Comparison of ENCODE assay signal across 13 mouse cellular contexts in the genomic region with DNA sequence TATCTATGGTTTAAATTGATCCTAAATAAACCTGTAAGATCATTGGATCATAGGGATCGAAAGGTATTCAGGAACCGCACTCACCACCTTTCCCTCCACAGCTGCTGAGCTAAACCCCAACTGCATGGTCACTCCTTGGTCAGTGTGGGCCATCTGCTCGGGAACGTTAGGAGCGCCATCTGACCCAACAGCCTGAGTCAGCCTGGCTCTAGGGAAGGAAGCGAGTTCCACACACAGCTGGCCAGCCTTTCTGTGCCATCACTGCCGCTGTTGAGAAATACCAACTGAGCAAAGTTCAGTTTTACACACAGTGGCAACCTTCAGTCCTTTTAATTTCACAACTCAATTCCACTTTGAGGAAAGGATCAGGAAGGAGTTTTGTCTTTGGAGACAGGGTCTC. TPM values are rescaled to one million over a fixed set of nuclear protein-coding genes. Genes with fewer than 3 reads are reported as not detected.
DNase-seq lines count a peak whose midpoint lies in the region; ATAC-seq and TF ChIP-seq lines count a peak whose summit lies in the region.
"Had no signal": no experiment of that assay in that cellular context is flagged by ENCODE, and none has a peak within 500 bp of the region (broad histone marks: within the 10 kb centered on the region; RNA-seq: fewer than 3 reads in every experiment).

No protein-coding gene starts in this region.

- no peaks in the 10 kb centered on the region for H3K36me3 ChIP-seq in liver, postnatal 0 days (replicated peaks; ENCODE audit: insufficient read depth, low read length)
- H3K36me3 ChIP-seq: hindbrain, embryonic 10.5 days had no signal

- ATAC-seq in liver, postnatal 0 days = peak; percentile 88
- ATAC-seq in megakaryocyte-erythroid progenitor cell, adult 5-6 weeks (replicated peaks; ENCODE audit: low FRiP score, low TSS enrichment, poor library complexity, severe bottlenecking) = no peak
- ATAC-seq: midbrain, embryonic 16.5 days had no signal

- H3K9me3 ChIP-seq in liver, postnatal 0 days (ENCODE audit: low read length) = no peaks in the 10 kb centered on the region
- H3K9me3 ChIP-seq: hindbrain, embryonic 10.5 days had no signal

- peak overlapping the region; percentile 57; the same call in 1 of the 2 replicates for H3K27ac ChIP-seq in liver, postnatal 0 days (ENCODE audit: low read depth)
- H3K27ac ChIP-seq: hindbrain, embryonic 10.5 days; stomach, postnatal 0 days had no signal

- no peak for TF ChIP-seq EP300 in liver, postnatal 0 days (IDR thresholded peaks at IDR 0.05; ENCODE audit: low read depth)

- DNase-seq in kidney, postnatal 25 days = peak; percentile 24 to 57
- DNase-seq in kidney, postnatal 10 days = no peak
- peak; percentile 35 to 61 for DNase-seq in adrenal gland, postnatal 36 days
- DNase-seq in liver, postnatal 0 days = peak; percentile 50
- peak; percentile 21 for DNase-seq in skeletal muscle tissue, adult 2 months (ENCODE audit: low read depth, low spot score)
- DNase-seq in spleen, adult 18-20 months = no peak
- DNase-seq: lung, embryonic 14.5 days; right cerebral cortex, postnatal 25 days had no signal

- H3K4me1 ChIP-seq in liver, postnatal 0 days (ENCODE audit: insufficient read depth) = peaks cover 26% of the 10 kb centered on the region
- H3K4me1 ChIP-seq: hindbrain, embryonic 10.5 days had no signal

- 53% methylated on average over 7 of the region's 7 CpGs for WGBS in liver, postnatal 0 days (ENCODE audit: insufficient replicate concordance)

- no peak for TF ChIP-seq CTCF in liver, postnatal 0 days (IDR thresholded peaks at IDR 0.05; ENCODE audit: low read depth)

- no peaks in the 10 kb centered on the region for H3K27me3 ChIP-seq in liver, postnatal 0 days (ENCODE audit: insufficient read depth, low read length)

- no peak overlapping the region for H3K4me3 ChIP-seq in liver, postnatal 0 days (ENCODE audit: low read depth, low read length)
- H3K4me3 ChIP-seq: erythroblast, embryonic 14.5 days; hindbrain, embryonic 10.5 days had no signal

- peak overlapping the region; percentile 40; the same call in 1 of the 2 replicates for H3K4me2 ChIP-seq in liver, postnatal 0 days (ENCODE audit: low read depth, low read length)
- H3K4me2 ChIP-seq: lung, embryonic 14.5 days had no signal

- H3K9ac ChIP-seq in liver, postnatal 0 days (replicated peaks) = no peak overlapping the region
- H3K9ac ChIP-seq: lung, embryonic 14.5 days had no signal

RNA-seq across cellular contexts. Expression of a gene that starts 31.1 kb away (rescaled TPM):
- 10 to 100 TPM; 35.9 to 62.8 TPM for total RNA-seq in adrenal gland, postnatal 36 days (2021)
- 10.0 and 10.8 TPM in 2 replicates for polyA plus RNA-seq in liver, postnatal 0 days (2015; fragmentation: Nextera tagmentation; extraction: Ambion mirVana)
- total RNA-seq in megakaryocyte-erythroid progenitor cell, adult 5-6 weeks (2014; fragmentation: Nextera tagmentation) = 7.1 and 24.3 TPM in 2 replicates
- total RNA-seq in megakaryocyte-erythroid progenitor cell, adult 5-6 weeks (2017) = 21.1 and 22.0 TPM in 2 replicates

Comparison
In these comparisons a context has a peak if more than half of its experiments do, and no peak if none do; other contexts are left out.
1. DNase-seq: peak in kidney, postnatal 25 days (2 of 2), adrenal gland, postnatal 36 days (2 of 2), liver, postnatal 0 days (single experiment) and skeletal muscle tissue, adult 2 months (single experiment); none in kidney, postnatal 10 days (single experiment) and spleen, adult 18-20 months (0 of 2).